Mouse (Mus musculus) bone marrow, adult 2 months (tissue): ENCODE data around the gene Olfr1387.
"Not testable (repeated sequence)": the region's sequence is repeated elsewhere in the genome, so short reads cannot be mapped to it uniquely, and the experiment has no call there.

Experiments
- CTCF ChIP-seq: fragments of 200-500 bp; IDR thresholded peaks from 2 replicates; pipeline ENCODE4 v1.5.1; 2011; ENCODE audit warnings: low read length, control low read depth; ENCODE audit not compliant: control insufficient read depth, insufficient read depth
- POLR2A ChIP-seq: fragments of 200-500 bp; IDR thresholded peaks from 2 replicates; pipeline ENCODE4 v1.6.1; 2011; ENCODE audit warnings: low read depth, mild to moderate bottlenecking, control low read depth, low read length, borderline replicate concordance; ENCODE audit not compliant: control insufficient read depth

DNA sequence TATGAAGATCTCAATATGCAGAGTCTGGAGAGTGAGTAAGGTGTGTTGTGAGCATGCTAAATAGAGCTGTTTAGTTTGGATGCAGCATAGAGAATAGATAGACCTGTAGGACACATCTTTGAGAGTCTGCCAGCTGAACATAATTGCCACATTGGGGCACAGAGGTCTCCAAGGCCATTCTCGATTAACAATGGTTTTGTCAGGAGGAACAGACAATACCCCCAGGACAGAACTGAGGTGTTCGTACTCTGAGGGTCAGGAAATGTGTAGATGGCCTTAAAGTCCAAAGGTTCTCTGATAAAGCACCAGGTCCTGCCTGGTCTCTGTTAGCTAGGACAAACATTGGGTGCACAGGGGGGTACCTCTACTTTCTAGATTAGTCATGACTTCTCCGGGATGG is 9.6 kb downstream of the Olfr1387 start, which contains the start of gene Olfr1386:
- not testable (repeated sequence) for TF ChIP-seq CTCF, POLR2A
